Mouse (Mus musculus): ENCODE measurements around the gene Rab11fip3.

Rab11fip3 gene

GRCm38 (mm10) chr17:26087059-26087564 is 17.8 kb upstream of the Rab11fip3 start:
- peak; percentile 63 for DNase-seq (ENCODE audit: low read depth, low spot score)

DNA sequence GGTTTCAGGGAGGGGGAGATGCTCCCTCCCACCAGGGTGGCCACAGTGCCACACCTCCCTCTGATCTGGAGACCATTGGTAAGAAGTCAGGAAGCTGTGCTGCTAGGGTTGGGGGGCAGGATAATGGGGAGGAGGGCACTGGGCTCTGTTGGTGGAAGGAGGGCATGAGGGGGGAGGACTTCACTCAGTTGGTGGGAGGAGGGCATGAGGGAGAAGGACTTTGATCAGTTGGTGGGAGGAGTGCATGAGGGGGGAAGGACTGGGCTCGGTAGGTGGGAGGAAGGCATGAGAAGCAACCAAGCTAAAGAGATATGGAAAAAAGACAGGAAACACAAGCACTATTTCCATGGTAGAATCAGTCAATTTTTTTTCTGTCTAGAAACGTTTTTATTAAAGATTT is 11.5 kb upstream of the Rab11fip3 start:
- no peak for DNase-seq (ENCODE audit: low read depth, low spot score)

- DNase-seq (ENCODE audit: low read depth, low spot score) = no peak
These were observed 9.5 kb upstream of the Rab11fip3 start for GRCm38 (mm10) chr17:26078851-26079250.

DNA sequence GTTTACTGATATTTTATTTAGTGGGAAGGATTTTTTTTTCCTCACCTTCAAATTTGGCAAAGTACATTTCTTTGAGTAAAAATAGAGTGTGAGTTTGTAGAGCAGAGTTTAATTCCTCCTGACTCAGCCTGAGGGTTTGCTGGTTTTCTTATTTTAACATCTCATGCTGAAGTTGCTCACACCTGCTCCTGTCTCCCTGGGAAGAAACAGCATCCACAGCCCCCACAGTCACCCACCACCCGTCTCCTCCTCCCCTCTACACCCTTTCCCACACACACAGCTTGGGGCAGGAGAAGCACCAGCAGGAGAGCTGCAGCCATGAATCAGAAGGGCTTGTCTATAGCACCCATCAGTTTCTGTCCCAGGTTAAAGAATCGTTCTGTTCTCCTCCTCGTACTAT is 5.9 kb upstream of the Rab11fip3 start:
- no peak for DNase-seq (ENCODE audit: low read depth, low spot score)

DNA sequence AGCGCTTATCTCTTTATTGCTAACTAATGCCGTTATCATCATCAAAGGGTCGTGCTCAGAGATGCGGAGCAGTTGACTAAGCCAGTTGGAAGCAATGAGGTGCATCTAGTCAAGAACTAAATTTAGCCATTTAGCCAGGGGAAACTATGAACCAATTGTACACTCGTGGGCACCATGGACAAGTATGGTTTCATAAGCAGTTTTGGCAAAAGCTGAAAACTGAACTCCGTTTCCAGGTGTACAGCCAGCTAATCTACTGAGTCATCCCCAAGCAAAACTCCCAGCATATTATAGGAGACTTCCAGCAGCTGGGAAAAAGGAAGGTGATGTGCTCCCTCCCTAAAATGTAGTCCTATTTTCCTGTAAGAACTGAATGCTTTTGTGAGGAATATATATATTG is 781 bp upstream of the Rab11fip3 start:
- no peak for DNase-seq (ENCODE audit: low read depth, low spot score)

- no peak for DNase-seq (ENCODE audit: low read depth, low spot score)
These were observed 1.1 kb downstream of the Rab11fip3 start for GRCm38 (mm10) chr17:26068024-26068830.

GRCm38 (mm10) chr17:26066488-26067020 is 2.8 kb downstream of the Rab11fip3 start:
- DNase-seq (ENCODE audit: low read depth, low spot score) = no peak

DNA sequence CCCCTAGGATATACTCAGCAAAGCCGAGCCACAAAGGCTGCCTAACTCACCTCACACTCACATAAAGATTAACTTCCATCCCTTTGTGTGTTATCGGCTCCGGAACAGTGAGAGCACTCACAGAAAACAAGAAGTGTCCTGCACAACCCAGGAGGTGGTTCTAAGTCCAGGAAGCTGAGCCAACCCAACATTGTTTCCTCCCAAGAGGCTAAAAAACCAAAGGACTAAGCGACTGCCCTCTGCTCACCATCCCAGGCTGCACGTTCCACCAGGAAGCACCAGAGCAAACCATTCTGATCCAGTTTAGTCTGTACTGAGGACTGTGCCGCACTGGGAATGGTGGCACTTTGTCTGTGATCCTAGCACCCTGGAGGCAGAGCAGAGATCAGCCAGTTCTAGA is 4.4 kb downstream of the Rab11fip3 start:
- DNase-seq (ENCODE audit: low read depth, low spot score) = no peak

DNA sequence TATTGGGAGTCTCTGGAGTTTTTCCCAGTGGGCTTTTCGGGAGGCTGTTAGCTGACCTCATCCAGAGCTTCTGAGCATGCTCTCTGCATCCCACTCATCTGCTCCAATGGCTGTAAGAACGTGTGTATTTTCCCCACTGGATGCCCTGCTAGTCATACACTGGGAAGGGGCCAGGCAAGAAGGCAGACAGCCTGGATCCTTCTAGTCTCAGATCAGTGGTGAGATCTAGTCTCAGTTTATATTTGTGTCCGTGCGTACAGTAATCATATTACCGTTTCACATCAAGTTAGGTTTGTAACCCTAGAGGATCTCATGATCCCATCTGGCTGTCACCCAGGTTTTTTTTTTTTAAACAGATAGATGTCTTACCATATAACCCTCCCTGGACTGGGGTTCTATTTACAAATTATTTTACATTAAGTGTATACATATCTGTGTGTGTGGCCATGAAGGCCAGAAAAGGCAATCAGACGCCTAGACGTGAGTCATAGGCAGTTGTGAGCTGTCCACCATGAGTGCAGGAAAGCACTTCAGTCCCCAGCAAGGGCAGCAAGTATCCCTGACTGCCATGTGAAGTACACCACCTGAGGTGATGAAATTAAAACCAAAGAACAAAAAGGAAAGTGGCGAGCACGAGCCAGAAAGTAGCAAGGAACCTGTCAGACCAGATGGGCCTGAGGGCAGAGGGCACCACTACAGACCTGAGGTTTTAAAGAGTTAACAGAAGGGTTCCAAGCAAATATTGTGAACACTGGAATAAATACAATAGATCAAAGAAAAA is 11.4 kb downstream of the Rab11fip3 start:
- no peak for DNase-seq (ENCODE audit: low read depth, low spot score)

DNA sequence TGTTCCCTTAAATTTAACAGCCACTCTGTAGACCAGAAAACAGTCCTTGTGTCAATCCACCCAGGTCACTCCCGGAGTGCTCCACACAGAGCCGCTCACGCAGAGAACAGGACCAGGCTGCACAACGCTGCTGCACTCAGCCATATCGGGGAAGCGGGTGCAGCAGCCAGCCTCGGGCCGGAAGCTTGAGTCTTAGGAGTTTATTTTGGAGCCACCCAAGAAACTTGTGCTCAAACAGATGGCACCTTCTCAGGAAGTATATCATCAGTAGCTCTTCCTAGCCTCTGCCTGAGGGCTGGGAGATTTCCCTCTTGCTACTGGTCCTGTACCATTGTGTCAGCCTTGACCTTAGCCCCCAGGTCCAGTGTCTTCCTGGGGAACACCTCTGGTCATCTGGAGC is 12.1 kb downstream of the Rab11fip3 start:
- DNase-seq (ENCODE audit: low read depth, low spot score) = no peak

DNA sequence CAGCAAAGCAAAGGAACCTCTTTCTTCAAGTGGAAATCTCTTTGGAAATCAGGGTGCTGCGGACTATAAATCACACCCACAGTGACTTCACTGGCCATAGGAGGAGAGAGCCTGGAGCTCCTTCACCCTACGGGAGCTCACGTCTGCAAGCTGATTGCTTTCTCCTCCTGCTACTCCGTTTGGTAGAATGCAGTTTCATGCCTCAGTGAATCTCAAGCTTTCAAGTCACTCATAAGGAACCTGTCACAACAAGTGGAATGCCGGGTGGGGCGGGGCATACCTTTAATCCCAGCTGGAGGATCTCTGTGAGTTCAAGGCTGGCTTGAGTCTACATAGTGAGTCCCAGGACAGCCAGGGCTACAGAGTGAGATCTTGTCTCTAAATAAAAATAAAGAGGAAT is 14.2 kb downstream of the Rab11fip3 start:
- peak; percentile 48 for DNase-seq (ENCODE audit: low read depth, low spot score)

- peak; percentile 54 for DNase-seq (ENCODE audit: low read depth, low spot score)
These were observed 15.1 kb downstream of the Rab11fip3 start for GRCm38 (mm10) chr17:26054133-26054845.

DNA sequence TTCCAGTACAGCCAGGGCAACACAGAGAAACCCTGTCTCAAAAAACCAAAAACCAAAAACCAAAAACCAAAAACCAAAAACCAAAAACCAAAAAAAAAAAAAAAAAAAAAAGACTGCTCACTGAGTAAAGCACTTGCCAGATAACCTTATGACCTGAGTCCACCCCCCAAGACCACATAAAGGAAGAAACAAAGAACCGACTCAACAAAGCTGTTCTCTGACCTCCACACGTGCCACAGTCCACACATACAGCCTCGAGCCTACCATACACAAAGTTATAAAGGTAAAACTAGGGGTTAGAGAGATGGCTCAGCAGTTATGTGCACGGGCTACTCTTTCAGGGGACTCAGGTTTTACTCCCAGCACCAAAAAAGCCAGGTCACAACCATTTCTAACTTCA is 16.6 kb downstream of the Rab11fip3 start:
- DNase-seq (ENCODE audit: low read depth, low spot score) = no peak

DNA sequence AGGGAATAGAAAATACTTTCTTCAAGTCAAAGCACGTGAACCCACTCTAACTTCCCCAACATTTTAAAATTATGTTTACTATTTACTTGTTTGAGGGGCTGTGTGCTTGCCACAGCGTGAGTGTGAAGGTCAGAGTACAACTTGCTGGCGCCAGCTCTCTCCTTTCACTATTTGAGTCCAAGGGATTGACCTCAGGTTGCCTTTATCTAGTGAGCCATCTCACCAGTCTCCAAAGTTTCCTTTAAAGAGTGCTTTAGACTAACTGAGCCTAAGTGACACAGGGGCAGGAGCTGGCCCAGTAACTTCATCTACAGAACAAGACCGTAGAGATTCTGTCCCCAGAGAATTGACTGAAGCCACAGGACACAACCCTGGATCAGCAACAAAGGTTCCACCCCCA is 17.3 kb downstream of the Rab11fip3 start:
- no peak for DNase-seq (ENCODE audit: low read depth, low spot score)

DNA sequence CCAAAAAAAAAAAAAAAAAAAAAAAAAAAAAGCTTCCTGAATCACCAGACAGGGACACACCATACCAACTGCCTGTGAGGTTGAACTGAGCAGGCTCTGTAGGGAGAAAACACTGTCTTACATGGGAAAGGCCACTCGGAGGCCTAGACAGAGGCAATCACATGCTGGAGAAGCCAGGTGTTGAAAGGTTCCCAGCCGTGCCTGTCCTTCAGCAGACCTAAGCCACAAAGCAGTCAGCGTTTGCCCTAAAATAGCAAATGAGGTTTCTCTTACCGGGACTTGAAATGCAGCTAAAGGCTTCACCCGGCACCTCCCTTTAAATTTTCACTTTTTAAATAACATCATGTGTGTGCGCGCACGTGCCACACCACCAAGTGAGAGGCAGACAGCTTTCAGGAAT is 21.2 kb downstream of the Rab11fip3 start:
- no peak for DNase-seq (ENCODE audit: low read depth, low spot score)

DNA sequence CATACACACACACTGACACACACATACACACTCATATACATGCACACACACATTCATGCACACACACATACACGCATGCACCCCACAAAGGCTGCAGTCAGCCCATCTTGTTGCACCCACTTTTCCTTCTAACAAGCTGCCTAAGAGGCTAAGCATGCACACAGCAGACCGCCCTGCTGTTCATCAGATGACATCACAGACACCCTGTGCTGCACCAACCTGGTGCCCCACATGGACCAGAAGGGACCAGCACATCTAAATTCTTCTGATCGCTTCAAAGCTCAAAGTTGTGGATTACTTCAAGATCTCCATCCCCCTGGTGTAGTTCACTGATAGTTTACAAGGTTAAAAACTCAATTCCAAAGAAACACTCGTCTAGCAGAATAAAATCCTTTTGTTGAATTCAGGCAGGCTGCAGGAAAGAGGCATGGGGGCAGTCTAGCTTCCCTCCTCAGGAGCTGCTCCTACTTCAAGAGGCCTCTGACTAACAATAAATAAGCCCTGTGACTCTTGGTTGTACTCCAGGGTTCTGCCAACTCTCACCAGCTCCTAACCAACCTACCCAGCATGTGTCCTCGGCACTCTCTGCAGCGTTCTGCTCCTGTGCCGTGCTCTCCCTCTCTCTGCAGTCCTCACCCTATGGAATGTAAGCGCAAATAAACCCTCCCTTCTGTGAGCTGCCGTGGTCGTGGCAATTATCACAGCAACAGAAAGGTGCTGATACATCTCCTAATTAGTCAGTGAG is 22.9 kb downstream of the Rab11fip3 start:
- DNase-seq (ENCODE audit: low read depth, low spot score) = no peak

- no peak for DNase-seq (ENCODE audit: low read depth, low spot score)
These were observed 24.1 kb downstream of the Rab11fip3 start for GRCm38 (mm10) chr17:26045285-26045684.

GRCm38 (mm10) chr17:26043249-26043636 is 26.1 kb downstream of the Rab11fip3 start:
- no peak for DNase-seq (ENCODE audit: low read depth, low spot score)

GRCm38 (mm10) chr17:26042599-26043248 is 26.6 kb downstream of the Rab11fip3 start:
- no peak for DNase-seq (ENCODE audit: low read depth, low spot score)

DNA sequence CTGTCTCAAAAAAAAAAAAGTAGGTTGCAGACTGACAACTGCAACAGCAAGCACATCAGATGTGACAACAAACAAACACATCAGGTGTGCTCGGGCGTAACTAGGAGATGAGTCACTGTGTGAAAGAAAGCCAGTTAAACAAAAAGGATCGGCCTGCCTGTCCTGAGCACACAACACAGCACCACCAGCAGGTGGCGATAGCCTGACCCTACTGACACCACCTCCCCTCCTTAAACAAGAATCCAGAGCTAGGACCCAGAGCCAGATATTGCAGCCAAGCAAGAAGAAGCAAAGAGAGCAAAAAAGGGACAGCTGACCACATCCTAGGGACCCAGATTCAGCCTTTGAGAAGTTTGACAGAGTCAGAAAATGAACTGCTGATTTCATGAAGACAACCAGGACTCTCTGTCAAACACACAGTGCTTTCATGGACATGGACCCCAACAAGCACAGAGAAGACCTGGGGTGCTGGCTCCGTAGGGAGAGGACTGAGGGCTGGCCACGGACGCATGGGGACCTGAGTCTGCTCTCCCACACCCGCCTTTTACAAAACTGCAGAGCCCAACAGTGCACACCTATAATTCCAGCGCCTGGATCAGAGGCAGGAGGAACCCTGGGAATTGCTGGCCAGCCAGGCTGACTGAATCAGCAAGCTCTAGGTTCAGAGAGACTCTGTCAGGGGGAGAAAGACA is 28.1 kb downstream of the Rab11fip3 start:
- peak; percentile 89 for DNase-seq (ENCODE audit: low read depth, low spot score)
